Comparison of ENCODE assay signal across 12 mouse cellular contexts in the genomic region with DNA sequence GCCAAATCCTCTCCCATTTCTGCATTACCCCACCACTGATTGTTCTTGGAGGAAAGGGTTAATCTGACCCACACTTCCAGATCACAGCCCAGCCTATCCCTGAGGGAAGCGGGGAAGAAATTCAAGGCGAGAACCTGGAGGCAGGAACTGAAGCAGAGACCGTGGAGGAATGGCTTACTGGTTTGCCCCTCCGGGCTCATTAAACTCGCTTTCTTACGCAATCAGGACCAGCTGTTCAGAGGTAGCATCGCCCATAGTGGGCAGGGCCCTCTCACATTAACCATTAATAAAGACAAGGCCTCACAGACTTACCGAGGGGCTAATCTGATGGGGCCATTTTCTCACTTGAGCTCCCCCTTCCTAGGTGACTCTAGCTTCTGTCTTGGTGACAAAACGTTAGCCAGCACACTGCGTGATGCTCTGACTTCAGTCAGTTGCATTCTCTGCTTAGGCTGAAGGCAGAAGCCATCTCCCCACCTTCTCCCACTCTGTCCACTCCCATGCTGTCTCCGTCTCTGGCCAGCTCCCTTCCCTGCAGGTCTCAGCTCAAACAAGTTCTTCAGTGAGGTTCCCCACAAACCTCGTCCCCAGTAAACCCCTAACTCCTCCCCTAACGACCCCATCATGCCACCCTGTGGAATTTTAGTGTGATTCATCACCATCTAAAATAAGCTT. TPM values are rescaled to one million over a fixed set of nuclear protein-coding genes. Genes with fewer than 3 reads are reported as not detected.
DNase-seq lines count a peak whose midpoint lies in the region; ATAC-seq and TF ChIP-seq lines count a peak whose summit lies in the region.
"Had no signal": no experiment of that assay in that cellular context is flagged by ENCODE, and none has a peak within 500 bp of the region (broad histone marks: within the 10 kb centered on the region; RNA-seq: fewer than 3 reads in every experiment).

No protein-coding gene starts in this region.

- no peak overlapping the region for H3K4me2 ChIP-seq in intestine, embryonic 15.5 days (replicated peaks)
- H3K4me2 ChIP-seq in intestine, postnatal 0 days (replicated peaks; ENCODE audit: low read depth): no peak overlapping the region
- H3K4me2 ChIP-seq in hindbrain, embryonic 14.5 days (replicated peaks): peak overlapping the region; percentile 3; the same call in 1 of the 2 replicates
- no peak overlapping the region for H3K4me2 ChIP-seq in limb, embryonic 11.5 days (ENCODE audit: low read depth, severe bottlenecking)
- H3K4me2 ChIP-seq: stomach, embryonic 15.5 days had no signal

- no peaks in the 10 kb centered on the region for H3K4me1 ChIP-seq in intestine, embryonic 15.5 days (replicated peaks)
- H3K4me1 ChIP-seq in intestine, postnatal 0 days (replicated peaks; ENCODE audit: control insufficient read depth, insufficient read depth, low read length): no peaks in the 10 kb centered on the region
- H3K4me1 ChIP-seq in hindbrain, embryonic 14.5 days (replicated peaks; ENCODE audit: control insufficient read depth, insufficient read depth, low read length): peaks cover 21% of the 10 kb centered on the region
- H3K4me1 ChIP-seq in limb, embryonic 11.5 days (ENCODE audit: control insufficient read depth, insufficient read depth, low read length): peaks cover 9% of the 10 kb centered on the region; the same call in 1 of the 2 replicates
- H3K4me1 ChIP-seq: stomach, embryonic 15.5 days had no signal

- H3K9me3 ChIP-seq in intestine, embryonic 15.5 days: no peaks in the 10 kb centered on the region
- H3K9me3 ChIP-seq in intestine, postnatal 0 days (ENCODE audit: control insufficient read depth): no peaks in the 10 kb centered on the region
- H3K9me3 ChIP-seq in hindbrain, embryonic 14.5 days (ENCODE audit: control insufficient read depth, low read length): no peaks in the 10 kb centered on the region
- H3K9me3 ChIP-seq in limb, embryonic 11.5 days (ENCODE audit: control insufficient read depth, low read length): no peaks in the 10 kb centered on the region
- H3K9me3 ChIP-seq: stomach, embryonic 15.5 days had no signal

- H3K4me3 ChIP-seq in intestine, embryonic 15.5 days (replicated peaks): no peak overlapping the region
- H3K4me3 ChIP-seq in intestine, postnatal 0 days (ENCODE audit: low read depth, low read length): no peak overlapping the region
- H3K4me3 ChIP-seq in hindbrain, embryonic 14.5 days (replicated peaks; ENCODE audit: low read length): no peak overlapping the region
- no peak overlapping the region for H3K4me3 ChIP-seq in limb, embryonic 11.5 days (ENCODE audit: low read depth, low read length)
- H3K4me3 ChIP-seq: stomach, embryonic 15.5 days had no signal

- no peaks in the 10 kb centered on the region for H3K27me3 ChIP-seq in intestine, embryonic 15.5 days (replicated peaks)
- H3K27me3 ChIP-seq in intestine, postnatal 0 days (replicated peaks; ENCODE audit: control insufficient read depth, insufficient read depth, low read length): no peaks in the 10 kb centered on the region
- no peaks in the 10 kb centered on the region for H3K27me3 ChIP-seq in hindbrain, embryonic 14.5 days (ENCODE audit: control insufficient read depth, insufficient read depth, low read length)
- no peaks in the 10 kb centered on the region for H3K27me3 ChIP-seq in limb, embryonic 11.5 days (ENCODE audit: control insufficient read depth, insufficient read depth, low read length)
- H3K27me3 ChIP-seq: stomach, embryonic 15.5 days had no signal

- H3K27ac ChIP-seq in intestine, embryonic 15.5 days: no peak overlapping the region
- no peak overlapping the region for H3K27ac ChIP-seq in intestine, postnatal 0 days (ENCODE audit: low read depth, low read length)
- H3K27ac ChIP-seq in hindbrain, embryonic 14.5 days: peak overlapping the region; percentile 66; the same call in 1 of the 2 replicates
- H3K27ac ChIP-seq in limb, embryonic 11.5 days (replicated peaks; ENCODE audit: low read depth, low read length): no peak overlapping the region
- H3K27ac ChIP-seq: stomach, embryonic 15.5 days had no signal

- H3K36me3 ChIP-seq in intestine, embryonic 15.5 days: no peaks in the 10 kb centered on the region
- H3K36me3 ChIP-seq in intestine, postnatal 0 days (ENCODE audit: control insufficient read depth, insufficient read depth): no peaks in the 10 kb centered on the region
- H3K36me3 ChIP-seq in hindbrain, embryonic 14.5 days (replicated peaks; ENCODE audit: control insufficient read depth, insufficient read depth): no peaks in the 10 kb centered on the region
- H3K36me3 ChIP-seq in limb, embryonic 11.5 days (ENCODE audit: control insufficient read depth, insufficient read depth, low read length): no peaks in the 10 kb centered on the region
- H3K36me3 ChIP-seq: stomach, embryonic 15.5 days had no signal

- WGBS in intestine, embryonic 15.5 days: 68% methylated on average over 13 of the region's 13 CpGs
- WGBS in intestine, postnatal 0 days: 52% methylated on average over 13 of the region's 13 CpGs
- WGBS in hindbrain, embryonic 14.5 days: 38% methylated on average over 13 of the region's 13 CpGs
- WGBS in limb, embryonic 11.5 days: 25% methylated on average over 13 of the region's 13 CpGs

- no peak overlapping the region for H3K9ac ChIP-seq in intestine, embryonic 15.5 days
- H3K9ac ChIP-seq in intestine, postnatal 0 days (ENCODE audit: low read depth, low read length): no peak overlapping the region
- no peak overlapping the region for H3K9ac ChIP-seq in hindbrain, embryonic 14.5 days
- no peak overlapping the region for H3K9ac ChIP-seq in limb, embryonic 11.5 days (ENCODE audit: low read length)
- H3K9ac ChIP-seq: stomach, embryonic 15.5 days had no signal

- no peak for TF ChIP-seq CTCF in intestine, postnatal 0 days (IDR thresholded peaks at IDR 0.05; ENCODE audit: low read depth)

- ATAC-seq in intestine, embryonic 15.5 days: peak; percentile 53
- ATAC-seq in intestine, postnatal 0 days: no peak; the same call in 1 of the 2 replicates
- ATAC-seq in hindbrain, embryonic 14.5 days (ENCODE audit: low FRiP score): peak; percentile 42
- peak; percentile 58; the same call in 1 of the 2 replicates for ATAC-seq in limb, embryonic 11.5 days (ENCODE audit: insufficient number of reproducible peaks, low FRiP score, low TSS enrichment, low read depth)
- ATAC-seq: CD4-positive, CD25-positive, alpha-beta regulatory T cell, adult 4 months; inflammation-experienced regulatory T-cells, adult 6 months had no signal

- intact Hi-C loops in heart, postnatal 14 days (cut with DNase I): no loop called here
- intact Hi-C loops in heart, postnatal 36 days (cut with DNase I): no loop called here

- no peak for DNase-seq in hindbrain, embryonic 14.5 days (ENCODE audit: low spot score)
- DNase-seq in limb, embryonic 11.5 days (ENCODE audit: low spot score): peak; percentile 37
- peak; percentile 43 for DNase-seq in retina, embryonic 14.5 days (ENCODE audit: low spot score)
- no peak for DNase-seq in right cerebral cortex, postnatal 4 days
- DNase-seq in heart, postnatal 14 days: no peak
- DNase-seq in heart, postnatal 36 days: no peak
- DNase-seq: cerebellum, adult 8-10 months had no signal

RNA-seq across cellular contexts. Expression of gene Klhl29, which starts 43.5 kb away (rescaled TPM):
- polyA plus RNA-seq in intestine, embryonic 15.5 days (2015; fragmentation: Nextera tagmentation; extraction: Ambion mirVana): 0.94 and 1.00 TPM in 2 replicates
- 0.34 and 0.51 TPM in 2 replicates for polyA plus RNA-seq in intestine, postnatal 0 days (2015; fragmentation: Nextera tagmentation; extraction: Ambion mirVana)
- polyA plus RNA-seq in hindbrain, embryonic 14.5 days (2014; fragmentation: Nextera tagmentation; extraction: Ambion mirVana): 8.7 and 9.2 TPM in 2 replicates
- polyA plus RNA-seq in limb, embryonic 11.5 days (2014; fragmentation: Nextera tagmentation; extraction: Ambion mirVana): 2.2 and 2.9 TPM in 2 replicates
- total RNA-seq in heart, postnatal 14 days (2021): under 1 TPM; 0.49 to 0.55 TPM
- total RNA-seq in heart, postnatal 36 days (2021): under 1 TPM; 0.28 to 0.38 TPM

Comparison
In these comparisons a context has a peak if more than half of its experiments do, and no peak if none do; other contexts are left out.
1. DNase-seq: peak in limb, embryonic 11.5 days (single experiment) and retina, embryonic 14.5 days (single experiment); none in hindbrain, embryonic 14.5 days (single experiment), right cerebral cortex, postnatal 4 days (single experiment), heart, postnatal 14 days (0 of 2) and heart, postnatal 36 days (0 of 2).